Mouse (Mus musculus) gastrocnemius, postnatal 36 days (tissue): ENCODE data around the gene Rhpn2. TPM values are rescaled to one million over a fixed set of nuclear protein-coding genes. Genes with fewer than 3 reads are reported as not detected.
"Not testable (repeated sequence)": the region's sequence is repeated elsewhere in the genome, so short reads cannot be mapped to it uniquely, and the experiment has no call there.

Experiments
- DNase-seq, 2 experiments: peaks; one replicate each; pipeline ENCODE4 v3.0.0; 2022
- intact Hi-C: fragments of 180-260 bp; cut with DNase I; formaldehyde crosslinking; loops from one replicate; pipeline ENCODE4 v1.15.1; 2025
- long read RNA-seq, 2 experiments: library from polyadenylated mRNA; stranded (forward); transcript quantifications; one replicate each; pipeline ENCODE4 v2.0.0; 2021
- total RNA-seq, 2 experiments: library from RNA; stranded (reverse); gene quantifications; 2 replicates each; pipeline ENCODE4 v1.2.3; 2021

Gene Rhpn2
- total RNA-seq, result 1 to 10 TPM in 1 of 2 experiments, under 1 TPM in 1; 0.99 to 1.1 TPM
- long read RNA-seq, experiment 1, partial matches to known transcripts, result 0 of 1 reads
- long read RNA-seq, experiment 1, other reads (novel, unspliced or antisense), result 1 of 1 reads
- long read RNA-seq, experiment 2, result 0 reads

- intact Hi-C loops, result loop anchor here (2.0 to 5.0 kb wide), 2 partner anchors 31 to 58 kb away; no protein-coding TSS in a partner anchor
Observed at GRCm38 (mm10) chr7:35333692-35334526, at the start of gene Rhpn2. Rhpn2 (plus strand) TSS chr7:35334170.

GRCm38 (mm10) chr7:35293464-35293863, 40.5 kb upstream of the Rhpn2 start:
- no peak for DNase-seq
- intact Hi-C loops, result no loop called here

More at GRCm38 (mm10) chr7:35333692-35334526, at the start of gene Rhpn2:
- peak; percentile 99 for DNase-seq

DNA sequence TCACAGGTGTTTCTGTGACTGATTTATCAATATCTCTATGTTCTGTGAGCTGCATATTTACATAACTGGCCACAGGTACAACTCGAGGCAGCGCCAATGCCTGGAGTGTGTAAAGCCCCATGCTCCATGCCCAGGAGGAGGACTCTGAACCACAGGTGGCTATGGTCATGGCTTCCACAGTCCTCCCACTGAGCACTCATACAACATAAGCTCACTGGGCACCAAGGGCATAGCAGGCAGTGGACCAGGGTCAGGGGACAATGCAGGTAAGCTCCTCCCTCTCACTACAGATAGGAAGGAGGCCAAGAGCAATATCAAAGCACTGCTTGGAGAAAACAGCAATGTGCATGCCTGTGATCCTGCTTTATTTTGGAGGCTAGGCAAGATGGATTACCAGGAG, 38.3 kb upstream of the Rhpn2 start:
- DNase-seq, result no peak
- intact Hi-C loops, result no loop called here

DNA sequence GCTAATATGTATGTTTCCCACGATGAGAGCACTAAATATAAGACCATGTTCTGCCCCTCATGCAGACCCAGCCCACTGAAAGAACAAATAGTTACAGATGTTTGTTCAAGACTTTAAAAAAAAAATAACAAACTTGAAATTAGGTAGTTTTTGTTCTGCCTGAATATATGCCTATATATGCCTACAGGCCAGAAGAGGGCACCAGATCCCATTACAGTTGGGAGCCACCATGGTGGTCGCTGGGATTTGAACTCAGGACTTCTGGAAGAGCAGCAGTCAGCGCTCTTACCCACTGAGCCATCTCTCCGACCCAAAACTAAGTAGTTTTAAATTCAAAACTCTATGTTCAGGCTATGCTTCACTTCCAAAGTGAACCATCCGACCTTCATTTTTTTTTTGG, 36.1 kb upstream of the Rhpn2 start:
- intact Hi-C loops, result no loop called here
- no peak for DNase-seq

- DNase-seq, result no peak
- intact Hi-C loops, result no loop called here
Observed at GRCm38 (mm10) chr7:35299656-35300055, 34.3 kb upstream of the Rhpn2 start.

- DNase-seq, result no peak
- intact Hi-C loops, result no loop called here
Observed at GRCm38 (mm10) chr7:35300792-35301191, 33.2 kb upstream of the Rhpn2 start.

- DNase-seq, result no peak
- intact Hi-C loops, result no loop called here
Observed at GRCm38 (mm10) chr7:35311214-35311613, 22.8 kb upstream of the Rhpn2 start.

DNA sequence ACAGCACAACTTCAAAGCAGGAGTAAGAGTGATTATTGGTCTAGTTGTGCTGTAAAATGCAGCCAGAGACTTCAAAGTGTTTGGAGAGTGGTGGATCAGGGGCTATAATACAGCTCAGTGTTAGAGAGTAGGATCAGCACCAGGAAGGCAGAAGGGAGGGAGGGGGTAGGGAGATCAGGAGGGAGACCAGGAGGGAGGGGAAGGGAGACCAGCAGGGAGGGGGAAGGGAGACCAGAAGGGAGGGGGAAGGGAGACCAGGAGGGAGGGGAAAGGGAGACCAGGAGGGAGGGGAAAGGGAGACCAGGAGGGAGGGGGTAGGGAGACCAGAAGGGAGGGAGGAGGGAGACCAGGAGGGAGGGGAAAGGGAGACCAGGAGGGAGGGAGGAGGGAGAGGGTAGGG, 19.8 kb upstream of the Rhpn2 start:
- intact Hi-C loops, result no loop called here
- DNase-seq, result no peak

DNA sequence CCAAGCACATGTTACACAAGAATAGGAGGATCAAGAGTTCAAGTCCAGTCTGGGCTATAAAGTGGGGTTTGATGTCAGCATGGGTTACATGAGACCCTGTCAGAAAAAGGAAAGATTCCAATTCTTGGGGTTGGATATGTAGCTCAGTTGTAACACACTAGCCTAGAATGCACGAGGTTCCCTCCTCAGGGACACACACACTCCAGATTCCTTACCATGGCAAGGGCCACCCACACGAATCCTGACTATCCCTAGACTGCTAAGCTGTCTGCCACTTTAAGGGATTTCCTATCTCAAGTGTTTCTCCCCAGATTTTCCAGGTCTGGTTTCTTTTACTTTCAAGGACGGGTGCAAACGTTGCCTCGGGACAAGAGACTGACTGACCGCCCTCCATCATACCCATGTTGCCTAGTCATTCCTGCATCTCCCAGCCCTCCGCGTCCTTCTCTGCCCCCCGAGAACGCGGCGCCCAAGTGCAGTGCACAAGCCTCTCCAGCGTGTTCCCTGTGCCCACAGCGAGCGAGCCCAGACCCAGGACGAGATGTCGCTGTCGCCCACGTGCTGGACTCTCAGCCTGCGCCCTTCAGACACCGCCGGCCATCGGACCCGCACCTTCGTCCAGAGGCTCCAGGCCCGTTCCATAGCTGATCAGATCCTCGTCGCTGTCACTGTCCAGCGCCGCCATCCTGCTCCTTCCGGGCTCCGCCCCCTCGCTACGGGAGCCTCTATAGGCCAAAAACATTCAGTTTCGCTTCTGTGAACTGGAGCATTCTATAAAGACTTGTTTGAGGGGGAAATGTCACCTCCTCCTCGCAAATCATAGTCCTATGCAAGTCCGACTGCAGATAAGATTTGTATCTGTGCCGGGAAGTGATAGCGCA, 16.0 kb upstream of the Rhpn2 start, which contains the start of gene Gpatch1:
Gene Gpatch1 (minus strand): TSS at position 712 of the 881 bp plus-strand sequence.
- DNase-seq, result peak; percentile 90 to 96
- intact Hi-C loops, result loop anchor here (5.0 kb wide), 1 partner anchor 74 kb away; no protein-coding TSS in a partner anchor

- intact Hi-C loops, result loop anchor here (5.0 kb wide), 1 partner anchor 73 kb away; no protein-coding TSS in a partner anchor
- DNase-seq, result not testable (repeated sequence)
Observed at GRCm38 (mm10) chr7:35319221-35319620, 14.7 kb upstream of the Rhpn2 start.

DNA sequence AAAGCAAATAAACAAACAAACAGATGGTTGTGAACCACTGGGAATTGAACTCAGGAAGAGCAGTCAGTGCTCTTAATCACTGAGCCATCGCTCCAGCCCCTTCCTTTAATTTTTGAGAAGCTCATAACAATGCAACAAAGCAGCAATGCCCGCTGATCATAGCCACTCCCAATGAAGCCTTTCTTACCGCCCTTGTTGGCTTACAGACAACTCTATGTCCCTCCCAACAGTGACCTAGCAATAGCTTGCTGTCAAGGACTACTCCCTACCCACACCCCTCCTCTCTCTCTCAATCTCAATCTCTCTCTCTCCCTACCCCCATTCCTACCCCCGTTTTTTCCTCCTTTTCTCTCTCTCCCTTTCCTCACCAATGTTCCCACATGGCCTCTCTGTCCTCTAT, 14.2 kb upstream of the Rhpn2 start:
- DNase-seq, result no peak
- intact Hi-C loops, result loop anchor here (5.0 kb wide), 1 partner anchor 73 kb away; no protein-coding TSS in a partner anchor

GRCm38 (mm10) chr7:35322161-35322560, 11.8 kb upstream of the Rhpn2 start:
- DNase-seq, result no peak
- intact Hi-C loops, result no loop called here

DNA sequence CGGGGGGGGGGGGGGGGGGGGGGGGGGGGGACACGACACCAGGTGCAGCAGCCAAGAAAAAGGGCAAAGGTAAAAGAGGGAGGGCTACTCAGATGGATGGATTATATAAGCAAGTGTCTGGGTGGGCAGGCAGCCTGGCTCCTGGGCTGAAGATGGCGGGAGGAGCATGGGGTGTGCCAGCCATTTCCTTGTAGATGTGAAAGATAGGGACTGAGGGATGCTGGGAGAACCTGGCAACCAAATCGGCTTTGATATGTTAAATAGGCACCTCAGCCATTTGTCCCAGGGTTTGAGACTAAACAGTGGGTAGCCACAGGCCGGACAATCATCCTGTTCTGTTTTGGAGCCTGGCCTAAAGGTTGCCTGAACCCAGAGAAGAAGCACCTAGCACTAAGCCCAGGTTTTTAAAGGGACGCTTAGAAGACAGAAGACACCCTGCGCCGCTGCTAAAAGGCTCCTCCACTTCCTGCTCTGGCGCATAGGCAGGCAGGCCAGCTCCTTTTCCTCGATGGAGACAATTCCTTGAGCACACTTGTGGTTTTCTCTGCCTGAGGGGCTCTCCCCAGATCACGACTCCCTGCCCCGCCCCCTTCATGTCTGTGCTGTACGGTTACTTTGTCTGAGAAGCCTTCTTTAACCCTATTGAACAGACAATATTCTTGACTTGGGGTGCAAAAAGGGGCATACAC, 11.1 kb upstream of the Rhpn2 start:
- DNase-seq, result no peak
- intact Hi-C loops, result no loop called here

GRCm38 (mm10) chr7:35331590-35331989, 2.4 kb upstream of the Rhpn2 start:
- no peak for DNase-seq
- intact Hi-C loops, result loop anchor here (5.0 kb wide), 1 partner anchor 61 kb away; no protein-coding TSS in a partner anchor

GRCm38 (mm10) chr7:35333231-35333651, 729 bp upstream of the Rhpn2 start:
- no peak for DNase-seq
- intact Hi-C loops, result loop anchor here (2.0 to 5.0 kb wide), 2 partner anchors 32 to 59 kb away; no protein-coding TSS in a partner anchor

DNA sequence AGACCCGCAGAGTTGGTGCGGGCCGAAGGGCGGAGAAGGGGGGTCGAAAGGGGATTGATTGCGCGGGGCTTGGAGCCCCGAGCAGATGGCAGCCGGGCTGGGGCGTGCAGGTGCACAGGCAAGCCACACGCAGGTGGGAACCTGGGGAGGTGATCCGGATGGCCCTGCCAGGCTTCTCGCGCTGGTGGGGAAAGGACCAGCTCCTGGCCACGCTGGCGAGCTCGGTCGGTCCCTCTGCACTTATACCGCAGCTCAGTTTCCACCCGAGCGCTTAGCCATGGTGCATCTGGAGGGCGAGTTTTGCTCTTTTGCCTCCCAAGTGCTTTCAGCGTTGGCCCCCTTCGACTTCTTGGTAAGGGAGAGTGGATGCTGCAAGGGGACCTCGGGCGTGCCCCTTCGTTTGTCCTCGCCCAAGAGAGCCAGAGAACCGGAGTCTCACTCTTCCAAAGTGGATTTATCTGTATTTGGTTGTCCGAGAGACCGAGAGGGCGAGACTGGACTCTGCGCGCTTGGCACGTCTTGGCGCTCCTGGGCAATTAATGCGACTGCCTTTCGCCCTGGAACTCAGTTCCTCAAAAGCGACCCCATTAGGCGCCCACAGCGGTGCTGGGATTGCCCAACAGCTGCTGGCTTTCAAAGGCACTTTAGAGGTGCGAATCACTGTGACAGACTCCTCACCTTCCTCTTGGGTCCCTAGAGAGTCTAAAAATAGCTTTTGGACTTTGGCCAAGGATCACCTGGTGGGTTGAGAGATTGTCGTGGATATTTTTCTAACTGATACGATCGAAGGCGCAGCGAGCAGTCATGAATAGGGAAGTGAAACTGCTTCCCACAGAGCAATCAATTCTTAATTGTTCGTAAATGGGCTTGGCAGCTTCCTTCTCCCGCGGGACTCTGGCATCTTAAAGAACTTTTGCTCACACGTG, 820 bp downstream of the Rhpn2 start:
- DNase-seq, result peak; percentile 11 to 29
- intact Hi-C loops, result loop anchor here (5.0 kb wide), 1 partner anchor 58 kb away; no protein-coding TSS in a partner anchor

- DNase-seq, result no peak
- intact Hi-C loops, result no loop called here
Observed at GRCm38 (mm10) chr7:35340196-35340595, 6.2 kb downstream of the Rhpn2 start.

GRCm38 (mm10) chr7:35341282-35341681, 7.3 kb downstream of the Rhpn2 start:
- intact Hi-C loops, result no loop called here

GRCm38 (mm10) chr7:35342498-35342897, 8.5 kb downstream of the Rhpn2 start:
- no peak for DNase-seq
- intact Hi-C loops, result no loop called here

More at GRCm38 (mm10) chr7:35341282-35341681, 7.3 kb downstream of the Rhpn2 start:
- no peak for DNase-seq
